Comparison of ENCODE assay signal across 9 mouse cellular contexts in genomic region chr4:41760911-41761310, GRCm38 (mm10). TPM values are rescaled to one million over a fixed set of nuclear protein-coding genes. Genes with fewer than 3 reads are reported as not detected.
DNase-seq lines count a peak whose midpoint lies in the region; ATAC-seq and TF ChIP-seq lines count a peak whose summit lies in the region.
"Had no signal": no experiment of that assay in that cellular context is flagged by ENCODE, and none has a peak within 500 bp of the region (broad histone marks: within the 10 kb centered on the region; RNA-seq: fewer than 3 reads in every experiment).

No protein-coding gene starts in this region.

- H3K9me3 ChIP-seq in heart, embryonic 10.5 days = no peaks in the 10 kb centered on the region
- H3K9me3 ChIP-seq in G1E (replicated peaks) = no peaks in the 10 kb centered on the region
- H3K9me3 ChIP-seq in forebrain, embryonic 16.5 days (ENCODE audit: control insufficient read depth, low read length) = no peaks in the 10 kb centered on the region
- no peaks in the 10 kb centered on the region for H3K9me3 ChIP-seq in liver, embryonic 14.5 days (ENCODE audit: control insufficient read depth, low read length)

- H3K27me3 ChIP-seq in heart, embryonic 10.5 days (ENCODE audit: insufficient read depth, poor library complexity, severe bottlenecking) = no peaks in the 10 kb centered on the region
- no peaks in the 10 kb centered on the region for H3K27me3 ChIP-seq in G1E (ENCODE audit: insufficient read depth, low read length)
- no peaks in the 10 kb centered on the region for H3K27me3 ChIP-seq in forebrain, embryonic 16.5 days (replicated peaks; ENCODE audit: control insufficient read depth, insufficient read depth, low read length)
- H3K27me3 ChIP-seq in liver, embryonic 14.5 days (ENCODE audit: control insufficient read depth, insufficient read depth, low read length) = no peaks in the 10 kb centered on the region
- H3K27me3 ChIP-seq: CH12.LX had no signal

- peak overlapping the region; percentile 43 for H3K4me2 ChIP-seq in forebrain, embryonic 16.5 days (ENCODE audit: low read length)
- H3K4me2 ChIP-seq in liver, embryonic 14.5 days (ENCODE audit: low read depth) = peak overlapping the region; percentile 70

- peak overlapping the region; percentile 57 for H3K4me3 ChIP-seq in heart, embryonic 10.5 days
- peak overlapping the region; percentile 62; the same call in 1 of the 2 replicates for H3K4me3 ChIP-seq in G1E (ENCODE audit: low read depth, low read length)
- H3K4me3 ChIP-seq in forebrain, embryonic 16.5 days (replicated peaks; ENCODE audit: low read length) = peak overlapping the region; percentile 29; the same call in 1 of the 2 replicates
- peak overlapping the region; percentile 41 to 52 for H3K4me3 ChIP-seq in liver, embryonic 14.5 days (ENCODE audit: insufficient read depth in 1 of 2, low read depth in 2 of 2, low read length in 2 of 2)

- peak overlapping the region; percentile 50 for H3K9ac ChIP-seq in forebrain, embryonic 16.5 days (replicated peaks; ENCODE audit: low read depth, low read length)
- peak overlapping the region; percentile 47 for H3K9ac ChIP-seq in liver, embryonic 14.5 days (replicated peaks)

- no peak for TF ChIP-seq EP300 in liver, embryonic 14.5 days (IDR thresholded peaks at IDR 0.05; ENCODE audit: low read depth)

- ATAC-seq in G1E (ENCODE audit: extremely low read depth, insufficient number of reproducible peaks, low FRiP score, poor library complexity, severe bottlenecking) = no peak
- ATAC-seq in forebrain, embryonic 16.5 days = no peak
- ATAC-seq in liver, embryonic 14.5 days (ENCODE audit: insufficient read depth) = no peak; the same call in 1 of the 2 replicates
- no peak for ATAC-seq in monocyte, adult 5-6 weeks (replicated peaks; ENCODE audit: insufficient number of reproducible peaks, low FRiP score, low TSS enrichment, poor library complexity, severe bottlenecking)

- peaks cover 55% of the 10 kb centered on the region for H3K4me1 ChIP-seq in heart, embryonic 10.5 days
- H3K4me1 ChIP-seq in G1E (ENCODE audit: insufficient read depth, low read depth, low read length) = peaks cover 47% of the 10 kb centered on the region
- H3K4me1 ChIP-seq in forebrain, embryonic 16.5 days (replicated peaks; ENCODE audit: control insufficient read depth, insufficient read depth, low read length) = peaks cover 35% of the 10 kb centered on the region
- peaks cover 18 to 30% of the 10 kb centered on the region in 2 experiments for H3K4me1 ChIP-seq in liver, embryonic 14.5 days (replicated peaks; ENCODE audit: control insufficient read depth in 2 of 2, insufficient read depth in 2 of 2, low read length in 1 of 2)

- WGBS in heart, embryonic 10.5 days = 89% methylated on average over 4 of the region's 4 CpGs
- 94% methylated on average over 4 of the region's 4 CpGs for WGBS in forebrain, embryonic 16.5 days
- 72% methylated on average over 4 of the region's 4 CpGs for WGBS in liver, embryonic 14.5 days (ENCODE audit: insufficient replicate concordance)

- DNase-seq in heart, embryonic 10.5 days (ENCODE audit: low spot score) = no peak
- no peak for DNase-seq in heart, postnatal 25 days (ENCODE audit: low spot score)
- DNase-seq in G1E (ENCODE audit: low spot score) = peak; percentile 10
- no peak for DNase-seq in liver, embryonic 14.5 days (ENCODE audit: low read depth in 3 of 3, low spot score in 3 of 3)
- no peak for DNase-seq in retina, postnatal 1 day
- no peak for DNase-seq in frontal cortex, postnatal 25 days (ENCODE audit: low spot score in 2 of 2)

- peak overlapping the region; percentile 90 for H3K27ac ChIP-seq in heart, embryonic 10.5 days
- no peak overlapping the region for H3K27ac ChIP-seq in forebrain, embryonic 16.5 days (ENCODE audit: low read length)
- peak overlapping the region; percentile 27; the same call in 1 of the 2 replicates for H3K27ac ChIP-seq in liver, embryonic 14.5 days

- intact Hi-C loops in heart, postnatal 25 days (cut with DNase I) = no loop called here

- TF ChIP-seq CTCF in G1E (IDR thresholded peaks at IDR 0.05; ENCODE audit: low read depth, low read length) = no peak
- TF ChIP-seq CTCF in liver, embryonic 14.5 days (IDR thresholded peaks at IDR 0.05; ENCODE audit: low read depth) = no peak

- peaks cover 27% of the 10 kb centered on the region for H3K36me3 ChIP-seq in heart, embryonic 10.5 days
- H3K36me3 ChIP-seq in G1E (replicated peaks) = peaks cover 41% of the 10 kb centered on the region
- no peaks in the 10 kb centered on the region for H3K36me3 ChIP-seq in forebrain, embryonic 16.5 days (ENCODE audit: control insufficient read depth, insufficient read depth)
- H3K36me3 ChIP-seq in liver, embryonic 14.5 days (replicated peaks; ENCODE audit: control insufficient read depth, insufficient read depth, low read depth) = no peaks in the 10 kb centered on the region; the same call in 1 of the 2 replicates

RNA-seq across cellular contexts. Expression of gene Sigmar1, which starts 5.0 kb away (rescaled TPM):
- polyA plus RNA-seq in heart, embryonic 10.5 days (2016; fragmentation: Nextera tagmentation; extraction: Ambion mirVana) = 79.3 and 97.8 TPM in 2 replicates
- total RNA-seq in heart, postnatal 25 days (2021) = 10 to 100 TPM; 18.0 to 19.6 TPM
- 53.4 and 57.8 TPM in 2 replicates for total RNA-seq in G1E (2014; fragmentation: Nextera tagmentation)
- 36.0 and 39.1 TPM in 2 replicates for total RNA-seq in G1E (2017)
- polyA plus RNA-seq in G1E (2012) = 32.8 and 54.3 TPM in 2 replicates
- polyA plus RNA-seq in forebrain, embryonic 16.5 days (2015; fragmentation: Nextera tagmentation; extraction: Ambion mirVana) = 48.0 and 55.8 TPM in 2 replicates
- polyA plus RNA-seq in liver, embryonic 14.5 days (2012; rRNA removed) = 24.4 and 30.2 TPM in 2 replicates
- 36.0 and 36.2 TPM in 2 replicates for polyA plus RNA-seq in liver, embryonic 14.5 days (2014; fragmentation: Nextera tagmentation; extraction: Ambion mirVana)
- total RNA-seq in monocyte, adult 5-6 weeks (2017) = 21.7 to 22.0 TPM (median 22.0 TPM) in 3 replicates

RNA-seq across cellular contexts. Expression of gene Galt, which starts 5.9 kb away (rescaled TPM):
- polyA plus RNA-seq in heart, embryonic 10.5 days (2016; fragmentation: Nextera tagmentation; extraction: Ambion mirVana) = 52.7 and 69.7 TPM in 2 replicates
- 10 to 100 TPM; 52.1 to 52.9 TPM for total RNA-seq in heart, postnatal 25 days (2021)
- total RNA-seq in G1E (2014; fragmentation: Nextera tagmentation) (43.9 and 58.2 TPM in 2 replicates), G1E (2017) (34.2 and 37.7 TPM in 2 replicates)
- polyA plus RNA-seq in G1E (2012) = 41.0 and 52.4 TPM in 2 replicates
- 21.2 and 30.2 TPM in 2 replicates for polyA plus RNA-seq in forebrain, embryonic 16.5 days (2015; fragmentation: Nextera tagmentation; extraction: Ambion mirVana)
- polyA plus RNA-seq in liver, embryonic 14.5 days (2012; rRNA removed) = 24.2 and 29.5 TPM in 2 replicates
- polyA plus RNA-seq in liver, embryonic 14.5 days (2014; fragmentation: Nextera tagmentation; extraction: Ambion mirVana) = 19.2 and 22.1 TPM in 2 replicates
- total RNA-seq in monocyte, adult 5-6 weeks (2017) = 28.2 to 32.8 TPM (median 30.4 TPM) in 3 replicates

RNA-seq across cellular contexts. Expression of gene Ccl27a, which starts 13.1 kb away (rescaled TPM):
- polyA plus RNA-seq in heart, embryonic 10.5 days (2016; fragmentation: Nextera tagmentation; extraction: Ambion mirVana) = 38.1 and 39.7 TPM in 2 replicates
- total RNA-seq in heart, postnatal 25 days (2021) = 10 to 100 TPM; 11.6 to 17.2 TPM
- 2.3 TPM in 1 of 2 replicates, not detected in the other for total RNA-seq in G1E (2014; fragmentation: Nextera tagmentation)
- total RNA-seq in G1E (2017) = not detected in 2 replicates
- 1.2 TPM in 1 of 2 replicates, not detected in the other for polyA plus RNA-seq in G1E (2012)
- polyA plus RNA-seq in forebrain, embryonic 16.5 days (2015; fragmentation: Nextera tagmentation; extraction: Ambion mirVana) = 199 and 219 TPM in 2 replicates
- polyA plus RNA-seq in liver, embryonic 14.5 days (2012; rRNA removed) = 9.5 and 10.8 TPM in 2 replicates
- polyA plus RNA-seq in liver, embryonic 14.5 days (2014; fragmentation: Nextera tagmentation; extraction: Ambion mirVana) = 7.8 and 8.2 TPM in 2 replicates
- total RNA-seq in monocyte, adult 5-6 weeks (2017) = 3.3 to 3.6 TPM in 2 of 3 replicates, not detected in the other

RNA-seq across cellular contexts. Expression of gene Arid3c, which starts 30.0 kb away (rescaled TPM):
- polyA plus RNA-seq in heart, embryonic 10.5 days (2016; fragmentation: Nextera tagmentation; extraction: Ambion mirVana) = not detected in 2 replicates
- not detected for total RNA-seq in heart, postnatal 25 days (2021)
- not detected in 2 replicates for total RNA-seq in G1E (2014; fragmentation: Nextera tagmentation)
- 0.12 TPM in 1 of 2 replicates, not detected in the other for total RNA-seq in G1E (2017)
- polyA plus RNA-seq in G1E (2012) = not detected in 2 replicates
- not detected in 2 replicates for polyA plus RNA-seq in forebrain, embryonic 16.5 days (2015; fragmentation: Nextera tagmentation; extraction: Ambion mirVana)
- not detected in 2 replicates for polyA plus RNA-seq in liver, embryonic 14.5 days (2012; rRNA removed)
- polyA plus RNA-seq in liver, embryonic 14.5 days (2014; fragmentation: Nextera tagmentation; extraction: Ambion mirVana) = not detected in 2 replicates
- not detected in 3 replicates for total RNA-seq in monocyte, adult 5-6 weeks (2017)
- total RNA-seq: CH12.LX had no signal

RNA-seq across cellular contexts. Expression of gene Dctn3, which starts 37.9 kb away (rescaled TPM):
- 143 and 146 TPM in 2 replicates for polyA plus RNA-seq in heart, embryonic 10.5 days (2016; fragmentation: Nextera tagmentation; extraction: Ambion mirVana)
- total RNA-seq in heart, postnatal 25 days (2021) = 10 to 100 TPM; 74.8 to 79.9 TPM
- total RNA-seq in G1E (2014; fragmentation: Nextera tagmentation) (95.3 and 110 TPM in 2 replicates), G1E (2017) (133 and 178 TPM in 2 replicates)
- polyA plus RNA-seq in G1E (2012) = 187 and 274 TPM in 2 replicates
- polyA plus RNA-seq in forebrain, embryonic 16.5 days (2015; fragmentation: Nextera tagmentation; extraction: Ambion mirVana) = 304 and 315 TPM in 2 replicates
- 28.7 and 39.8 TPM in 2 replicates for polyA plus RNA-seq in liver, embryonic 14.5 days (2012; rRNA removed)
- polyA plus RNA-seq in liver, embryonic 14.5 days (2014; fragmentation: Nextera tagmentation; extraction: Ambion mirVana) = 63.9 and 68.6 TPM in 2 replicates
- total RNA-seq in monocyte, adult 5-6 weeks (2017) = 122 to 157 TPM (median 150 TPM) in 3 replicates
